Mouse (Mus musculus) hindbrain, embryonic 12.5 days (tissue): Measurements from ENCODE around the gene Herc2. TPM values are rescaled to one million over a fixed set of nuclear protein-coding genes. Genes with fewer than 3 reads are reported as not detected.
"Not testable (repeated sequence)": the region's sequence is repeated elsewhere in the genome, so short reads cannot be mapped to it uniquely, and the experiment has no call there.

Experiments
- ATAC-seq: fragments of 200-750 bp; cut with Nextera tagmentation; 2 replicates; pipeline ENCODE4 v1.8.0; 2017; ENCODE audit warnings: moderate TSS enrichment; ENCODE audit not compliant: low FRiP score
- H3K27ac ChIP-seq: fragments of 300-500 bp; sonication (generic); 2 replicates; pipeline ENCODE4 v1.5.1; 2016; ENCODE audit warnings: mild to moderate bottlenecking
- H3K27me3 ChIP-seq: fragments of 300-500 bp; sonication (generic); 2 replicates; pipeline ENCODE4 v1.6.1; 2016; ENCODE audit warnings: mild to moderate bottlenecking
- H3K36me3 ChIP-seq: fragments of 300-500 bp; sonication (generic); 2 replicates; pipeline ENCODE4 v1.6.1; 2016; ENCODE audit warnings: mild to moderate bottlenecking
- H3K4me1 ChIP-seq: fragments of 300-500 bp; sonication (generic); 2 replicates; pipeline ENCODE4 v1.6.1; 2016
- H3K4me2 ChIP-seq: fragments of 300-500 bp; sonication (generic); replicated peaks from 2 replicates; pipeline ENCODE4 v1.6.1; 2016; ENCODE audit warnings: mild to moderate bottlenecking
- H3K4me3 ChIP-seq: fragments of 300-500 bp; sonication (generic); 2 replicates; pipeline ENCODE4 v1.5.1; 2016; ENCODE audit warnings: mild to moderate bottlenecking
- H3K9ac ChIP-seq: fragments of 300-500 bp; sonication (generic); 2 replicates; pipeline ENCODE4 v1.6.1; 2016; ENCODE audit warnings: mild to moderate bottlenecking, moderate library complexity
- H3K9me3 ChIP-seq: fragments of 300-500 bp; sonication (generic); replicated peaks from 2 replicates; pipeline ENCODE4 v1.6.1; 2016; ENCODE audit warnings: mild to moderate bottlenecking
- WGBS: fragments of 180-500 bp; shearing (Covaris S2); methylation state at CpG from one replicate; pipeline ENCODE4 v1.1.7; 2016; 5-methylcytosine and 5-hydroxymethylcytosine counted together
- polyA plus RNA-seq: library from polyadenylated mRNA; unstranded; fragments of >200 nt; fragmentation: Nextera tagmentation; extraction: Ambion mirVana; gene quantifications from 2 replicates; pipeline ENCODE4 v1.2.1, GENCODE M21; 2016

Gene Herc2
- polyA plus RNA-seq, result 36.8 and 42.0 TPM in 2 replicates

DNA sequence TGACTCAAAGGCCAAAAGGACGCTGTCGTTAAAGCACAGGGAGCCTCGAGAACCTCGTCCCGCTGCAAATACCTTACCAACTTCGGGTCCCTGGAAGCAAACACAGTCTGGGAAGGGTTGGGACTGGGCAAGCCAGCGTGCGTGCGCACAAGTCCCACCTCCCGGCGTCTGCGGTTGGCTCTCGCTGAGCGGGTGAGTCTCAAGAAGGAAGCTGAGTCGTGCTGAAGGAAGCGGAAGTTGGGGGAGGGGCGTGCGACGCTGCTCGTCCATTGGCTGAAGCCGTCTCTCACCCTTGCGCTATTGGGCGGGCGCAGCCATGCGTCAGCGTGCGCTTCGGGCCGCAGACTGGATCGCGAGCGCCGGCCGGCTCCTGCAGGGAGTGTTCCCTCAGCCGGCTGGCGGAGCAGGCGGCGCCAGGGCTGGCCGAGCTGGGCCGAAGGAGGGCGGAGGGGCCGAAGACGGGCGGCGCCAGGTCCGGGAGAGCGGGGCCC lies at the start of gene Herc2:
Gene Herc2, plus strand, starts transcription at position 366 of the 491 bp plus-strand sequence.
- Histone ChIP-seq H3K9me3 (no peaks in the 10 kb centered on the region), H3K27ac (peak within 1 kb of the TSS; percentile 89), H3K36me3 (no peaks in the 10 kb centered on the region; the same call in 1 of the 2 replicates), H3K4me1 (peaks cover 15% of the 10 kb centered on the region), H3K27me3 (no peaks in the 10 kb centered on the region), H3K4me3 (peak within 1 kb of the TSS; percentile 83), H3K9ac (peak within 1 kb of the TSS; percentile 85), H3K4me2 (peak within 1 kb of the TSS; percentile 69)
- WGBS, result under 1% methylated on average over 45 of the region's 47 CpGs
- peak; percentile 100 for ATAC-seq

DNA sequence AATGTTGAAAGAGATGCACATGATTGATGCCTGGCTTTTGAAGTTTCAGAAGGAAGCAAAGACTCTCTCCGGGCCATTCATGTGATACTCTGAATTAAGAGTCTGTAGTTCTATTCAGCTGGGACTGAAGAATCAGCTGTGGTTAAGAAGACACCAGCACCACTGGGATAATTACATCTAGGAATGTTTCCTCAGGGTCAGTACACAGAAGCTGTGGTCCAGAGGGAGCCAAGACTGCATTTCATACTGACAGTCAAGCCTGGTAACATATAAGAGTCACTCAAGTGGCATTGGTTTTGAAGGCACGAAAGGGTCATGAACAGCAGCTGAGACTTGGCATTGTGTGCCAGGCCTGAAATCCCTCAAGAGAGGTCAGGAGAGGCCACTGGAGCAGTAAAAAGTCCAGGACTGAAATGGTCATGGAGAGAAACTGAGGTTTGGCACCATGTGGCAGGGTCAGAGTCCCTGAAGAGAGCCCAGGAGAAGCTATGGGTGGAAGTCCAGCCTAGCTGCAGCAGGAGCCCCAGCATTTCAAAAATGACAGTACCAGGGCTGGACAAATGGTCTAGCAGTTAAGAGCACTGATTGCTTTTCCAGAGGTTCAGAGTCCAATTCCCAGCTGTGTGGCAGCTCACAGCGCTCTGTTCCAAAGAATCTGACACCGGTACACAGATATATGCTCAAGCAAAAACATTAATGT lies 39.5 kb upstream of the Herc2 start:
- Histone ChIP-seq H3K27me3 (no peaks in the 10 kb centered on the region), H3K4me1 (no peaks in the 10 kb centered on the region), H3K4me2 (no peak overlapping the region), H3K9ac (no peak overlapping the region), H3K4me3 (no peak overlapping the region), H3K9me3 (no peaks in the 10 kb centered on the region), H3K36me3 (0 out of 2 replicates have a peak, but pooled peaks cover 2% of the 10 kb centered on the region), H3K27ac (no peak overlapping the region)
- 82% methylated on average over 4 of the region's 4 CpGs for WGBS
- ATAC-seq, result no peak

DNA sequence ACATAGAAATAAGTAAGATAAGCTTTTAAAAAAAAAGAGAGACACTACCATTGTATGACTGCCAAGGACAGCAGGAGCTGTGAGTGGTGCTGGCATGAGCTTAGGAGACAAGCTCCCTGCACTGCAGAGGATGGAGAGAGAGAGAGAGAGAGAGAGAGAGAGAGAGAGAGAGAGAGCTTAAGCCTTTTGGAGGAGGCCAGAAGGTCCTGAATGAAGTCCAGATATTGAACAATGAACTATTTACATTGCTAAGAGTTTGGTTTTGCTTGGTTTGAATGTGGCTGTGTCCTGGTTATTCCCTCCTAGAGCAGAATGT lies 39.0 kb upstream of the Herc2 start:
- no peak overlapping the region for H3K27ac ChIP-seq
- H3K4me1 ChIP-seq, result no peaks in the 10 kb centered on the region
- no peak overlapping the region for H3K9ac ChIP-seq
- no peak for ATAC-seq
- H3K27me3 ChIP-seq, result no peaks in the 10 kb centered on the region
- no peak overlapping the region for H3K4me2 ChIP-seq
- no peak overlapping the region for H3K4me3 ChIP-seq
- H3K9me3 ChIP-seq, result no peaks in the 10 kb centered on the region
- H3K36me3 ChIP-seq, result 0 out of 2 replicates have a peak, but pooled peaks cover 3% of the 10 kb centered on the region

DNA sequence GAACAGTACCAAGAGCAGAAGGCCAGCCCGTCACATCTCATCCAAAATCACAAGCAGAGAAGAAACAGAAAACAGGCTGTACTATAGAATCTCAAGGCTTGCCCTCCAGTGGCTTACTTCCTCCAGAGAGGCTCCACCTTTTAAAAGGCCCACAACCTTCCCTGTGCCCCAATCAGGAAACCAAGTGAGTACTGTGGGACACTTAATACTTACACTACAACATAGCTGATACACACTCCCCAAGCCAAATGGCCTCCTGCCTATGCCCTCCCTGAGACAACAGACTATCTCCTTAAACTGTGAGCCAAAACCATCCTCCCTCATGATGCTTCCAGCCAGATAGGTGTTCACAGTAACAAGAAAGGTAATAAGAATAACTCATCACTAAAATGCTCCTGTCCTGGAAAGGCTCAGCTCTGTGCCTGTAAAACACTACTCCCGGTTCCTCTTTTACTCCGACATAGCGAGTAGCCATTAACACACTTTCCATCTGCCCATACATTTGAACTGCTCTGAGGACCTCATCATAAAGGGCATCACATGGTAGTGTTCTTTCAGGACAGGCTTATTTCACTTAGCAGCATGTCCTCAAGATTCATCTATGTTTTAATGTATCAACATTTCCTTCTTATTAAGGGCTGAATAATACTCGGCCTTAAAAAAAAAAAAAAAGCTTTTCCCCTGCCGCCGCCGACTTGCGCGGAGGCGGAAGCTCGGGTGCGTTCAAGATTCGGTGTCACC lies 36.6 kb upstream of the Herc2 start:
- no peak for ATAC-seq
- WGBS, result 97% methylated on average over 14 of the region's 14 CpGs

DNA sequence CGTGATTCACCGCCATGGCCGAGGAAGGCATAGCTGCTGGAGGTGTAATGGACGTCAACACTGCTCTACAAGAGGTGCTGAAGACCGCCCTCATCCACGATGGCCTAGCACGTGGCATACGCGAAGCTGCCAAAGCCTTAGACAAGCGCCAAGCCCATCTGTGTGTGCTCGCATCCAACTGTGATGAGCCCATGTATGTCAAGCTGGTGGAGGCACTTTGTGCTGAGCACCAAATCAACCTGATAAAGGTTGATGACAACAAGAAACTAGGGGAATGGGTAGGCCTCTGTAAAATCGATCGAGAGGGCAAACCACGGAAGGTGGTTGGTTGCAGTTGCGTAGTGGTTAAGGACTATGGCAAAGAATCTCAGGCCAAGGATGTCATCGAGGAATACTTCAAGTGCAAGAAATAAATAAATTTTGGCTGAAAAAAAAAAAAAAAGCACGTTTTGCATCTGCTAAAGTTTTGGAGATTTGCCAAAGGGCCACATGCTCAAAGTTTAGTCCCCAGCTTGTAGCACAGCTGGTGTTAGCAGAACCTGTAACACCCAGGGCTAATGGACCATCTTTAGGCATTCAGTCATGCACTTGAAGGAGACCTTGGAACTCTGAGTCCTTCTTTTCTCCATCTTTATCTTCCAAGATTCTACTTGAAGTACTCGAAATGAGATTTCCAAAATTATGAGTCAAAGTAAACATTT lies 35.8 kb upstream of the Herc2 start:
- not testable (repeated sequence) for H3K9me3 ChIP-seq, H3K4me2 ChIP-seq, H3K36me3 ChIP-seq, H3K27ac ChIP-seq, H3K4me1 ChIP-seq, ATAC-seq, H3K9ac ChIP-seq, H3K4me3 ChIP-seq, H3K27me3 ChIP-seq
- WGBS, result 89% methylated on average over 8 of the region's 18 CpGs

More for the DNA sequence above, 36.6 kb upstream of the Herc2 start:
- Histone ChIP-seq H3K9ac (no peak overlapping the region), H3K27ac (no peak overlapping the region), H3K36me3 (0 out of 2 replicates have a peak, but pooled peaks cover 3% of the 10 kb centered on the region), H3K27me3 (no peaks in the 10 kb centered on the region), H3K4me2 (no peak overlapping the region), H3K9me3 (no peaks in the 10 kb centered on the region), H3K4me1 (no peaks in the 10 kb centered on the region), H3K4me3 (no peak overlapping the region)

DNA sequence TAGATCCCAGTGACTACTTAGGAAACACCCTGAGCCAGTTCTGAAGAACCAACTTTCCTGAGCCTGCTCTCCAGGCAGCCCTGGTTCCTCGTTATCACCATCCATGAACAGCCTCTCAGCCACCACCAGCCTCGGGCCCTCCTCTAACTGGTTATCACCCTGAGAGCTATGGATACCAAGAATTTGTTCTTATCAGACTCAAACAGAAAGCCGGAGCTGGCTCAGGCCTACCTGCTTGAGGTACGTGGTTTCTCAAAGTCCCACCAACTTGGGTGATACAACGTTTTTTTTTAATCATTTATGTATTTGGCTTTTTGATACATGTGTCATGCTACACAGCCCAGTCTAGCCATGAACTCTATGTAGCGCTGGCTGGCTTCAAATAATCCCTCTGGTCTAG lies 34.8 kb upstream of the Herc2 start:
- H3K36me3 ChIP-seq, result 0 out of 2 replicates have a peak, but pooled peaks cover 3% of the 10 kb centered on the region
- no peak overlapping the region for H3K4me2 ChIP-seq
- ATAC-seq, result no peak
- H3K27me3 ChIP-seq, result no peaks in the 10 kb centered on the region
- no peak overlapping the region for H3K27ac ChIP-seq
- WGBS, result 82% methylated on average over 6 of the region's 6 CpGs
- H3K4me3 ChIP-seq, result no peak overlapping the region
- no peaks in the 10 kb centered on the region for H3K9me3 ChIP-seq
- no peak overlapping the region for H3K9ac ChIP-seq
- H3K4me1 ChIP-seq, result peaks cover 3% of the 10 kb centered on the region; the same call in 1 of the 2 replicates

DNA sequence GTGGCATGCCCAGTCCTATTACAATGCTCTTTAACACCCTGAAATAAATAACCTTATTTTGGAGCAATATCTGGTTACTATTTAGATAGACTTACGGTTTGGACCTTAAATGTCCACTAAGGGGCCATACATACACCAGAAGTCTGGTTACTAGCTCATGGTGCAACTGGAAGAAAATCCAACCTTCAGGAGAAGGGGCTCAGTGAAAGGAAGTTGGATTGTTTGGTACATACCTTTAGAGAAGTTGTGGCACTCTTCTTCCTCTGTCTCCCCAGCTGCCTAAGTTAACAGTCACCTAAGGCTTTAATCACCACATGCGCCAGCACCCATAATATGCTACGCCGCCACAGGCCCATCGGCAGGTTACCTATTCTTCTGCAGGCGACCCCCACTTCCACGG lies 34.2 kb upstream of the Herc2 start:
- H3K9ac ChIP-seq, result no peak overlapping the region
- ATAC-seq, result no peak
- 95% methylated on average over 7 of the region's 7 CpGs for WGBS
- no peak overlapping the region for H3K4me2 ChIP-seq
- H3K27ac ChIP-seq, result no peak overlapping the region
- H3K4me3 ChIP-seq, result no peak overlapping the region
- H3K36me3 ChIP-seq, result 0 out of 2 replicates have a peak, but pooled peaks cover 3% of the 10 kb centered on the region
- no peaks in the 10 kb centered on the region for H3K9me3 ChIP-seq
- no peaks in the 10 kb centered on the region for H3K27me3 ChIP-seq
- peaks cover 3% of the 10 kb centered on the region; the same call in 1 of the 2 replicates for H3K4me1 ChIP-seq

DNA sequence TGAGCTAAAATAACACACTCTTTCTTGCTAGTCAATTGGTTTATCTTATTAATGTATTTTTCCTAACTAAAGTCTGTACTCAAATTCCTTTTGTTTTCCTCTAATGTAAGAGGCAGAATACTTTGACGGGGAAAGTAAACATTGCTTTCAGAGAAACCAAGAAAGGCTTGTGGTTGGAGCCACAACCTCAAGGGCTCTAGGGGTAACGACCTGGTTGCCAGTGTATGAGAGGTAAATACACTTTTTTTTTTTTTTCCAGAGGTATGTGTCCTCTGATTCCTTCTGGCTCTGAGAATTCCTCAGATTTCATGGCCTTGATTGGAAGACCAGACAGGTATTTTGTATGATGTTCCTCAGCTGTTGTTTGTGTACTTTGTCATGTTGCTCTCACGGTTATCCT lies 32.2 kb upstream of the Herc2 start:
- H3K9me3 ChIP-seq, result no peaks in the 10 kb centered on the region
- H3K4me2 ChIP-seq, result peak overlapping the region; percentile 59; the same call in 1 of the 2 replicates
- 0 out of 2 replicates have a peak, but pooled peaks cover 3% of the 10 kb centered on the region for H3K36me3 ChIP-seq
- H3K4me3 ChIP-seq, result no peak overlapping the region
- no peak for ATAC-seq
- H3K4me1 ChIP-seq, result peaks cover 3% of the 10 kb centered on the region; the same call in 1 of the 2 replicates
- no peak overlapping the region for H3K27ac ChIP-seq
- H3K27me3 ChIP-seq, result no peaks in the 10 kb centered on the region
- no peak overlapping the region for H3K9ac ChIP-seq
- 84% methylated on average over 3 of the region's 3 CpGs for WGBS

DNA sequence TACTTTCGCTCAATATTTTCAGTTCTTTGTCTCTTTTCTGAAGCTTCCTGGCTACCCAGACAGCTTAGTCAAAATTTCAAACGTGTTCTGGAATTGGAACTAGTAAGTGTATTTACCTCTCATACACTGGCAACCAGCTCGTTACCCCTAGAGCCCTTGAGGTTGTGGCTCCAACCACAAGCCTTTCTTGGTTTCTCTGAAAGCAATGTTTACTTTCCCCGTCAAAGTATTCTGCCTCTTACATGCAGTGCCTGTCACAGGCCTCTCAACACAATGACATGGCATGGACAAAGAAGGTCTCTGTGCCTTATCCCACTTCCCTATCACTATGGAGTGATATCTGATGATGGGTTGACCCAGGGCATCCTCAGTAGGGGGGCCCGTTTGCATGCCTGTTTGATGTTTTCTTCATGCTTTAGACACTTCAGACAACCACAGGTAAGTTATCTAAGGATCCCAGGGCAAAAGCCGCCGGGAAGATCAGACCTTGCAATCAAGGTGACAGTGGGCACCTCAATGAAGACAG lies 31.5 kb upstream of the Herc2 start:
- peak overlapping the region; percentile 84 for H3K27ac ChIP-seq

DNA sequence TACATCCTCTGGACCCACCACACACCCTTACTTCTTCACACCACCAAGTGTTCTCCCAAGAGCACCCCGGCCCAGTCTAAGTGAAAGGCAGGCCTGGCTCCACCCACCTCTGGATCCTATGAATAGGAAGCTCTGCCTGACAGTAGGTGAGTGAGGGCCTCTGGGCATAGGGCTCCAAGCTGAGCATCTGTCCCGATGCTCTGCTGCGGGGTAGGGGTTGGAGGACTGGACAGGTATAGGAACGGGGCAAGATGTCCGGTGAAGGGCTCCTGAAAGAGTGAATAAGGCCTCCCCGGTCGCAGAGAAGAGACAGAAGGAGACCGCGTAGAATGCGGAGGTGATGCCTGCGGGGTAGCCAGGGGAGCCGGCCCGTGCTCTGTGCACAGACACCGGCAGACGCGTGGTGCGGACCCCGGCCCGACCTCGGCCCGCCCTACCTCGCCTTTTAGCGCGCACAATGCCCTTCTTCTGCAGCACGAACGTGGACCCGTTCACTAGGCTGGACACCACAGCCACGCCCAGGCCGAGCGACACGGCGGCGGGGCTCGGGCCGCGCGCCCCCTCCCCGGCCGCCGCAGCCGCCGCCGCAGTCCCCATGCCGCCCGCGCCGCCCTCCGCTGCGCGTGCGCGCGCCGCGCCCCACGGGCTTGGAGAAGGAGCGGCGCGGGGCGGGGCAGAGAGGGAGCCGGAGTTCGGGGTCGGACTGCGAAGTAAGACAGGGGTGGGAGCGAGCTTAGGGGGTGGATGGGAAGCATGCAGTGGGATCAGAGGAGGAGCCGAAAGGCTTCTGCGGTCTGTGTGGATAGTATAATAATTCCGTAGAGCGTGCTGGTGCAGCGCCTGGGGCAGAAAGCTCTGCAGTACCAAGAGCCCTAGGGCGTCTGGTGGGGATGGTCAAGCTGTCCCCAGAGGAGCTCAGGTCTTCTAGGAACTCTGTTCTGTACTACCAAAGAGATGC lies 30.7 kb upstream of the Herc2 start:
- 0 out of 2 replicates have a peak, but pooled peaks cover 3% of the 10 kb centered on the region for H3K36me3 ChIP-seq
- under 1% methylated on average over 48 of the region's 71 CpGs for WGBS
- H3K4me1 ChIP-seq, result peaks cover 3% of the 10 kb centered on the region; the same call in 1 of the 2 replicates
- H3K4me2 ChIP-seq, result peak overlapping the region; percentile 59
- H3K27me3 ChIP-seq, result no peaks in the 10 kb centered on the region
- peak overlapping the region; percentile 84 for H3K27ac ChIP-seq
- no peaks in the 10 kb centered on the region for H3K9me3 ChIP-seq
- peak overlapping the region; percentile 70 for H3K4me3 ChIP-seq
- peak; percentile 95 for ATAC-seq
- H3K9ac ChIP-seq, result peak overlapping the region; percentile 86

More for the DNA sequence above, 31.5 kb upstream of the Herc2 start:
- peak overlapping the region; percentile 59 for H3K4me2 ChIP-seq
- 0 out of 2 replicates have a peak, but pooled peaks cover 3% of the 10 kb centered on the region for H3K36me3 ChIP-seq
- ATAC-seq, result peak; percentile 30
- H3K9me3 ChIP-seq, result no peaks in the 10 kb centered on the region
- H3K4me1 ChIP-seq, result peaks cover 3% of the 10 kb centered on the region; the same call in 1 of the 2 replicates
- 47% methylated on average over 7 of the region's 7 CpGs for WGBS
- peak overlapping the region; percentile 86 for H3K9ac ChIP-seq
- H3K4me3 ChIP-seq, result peak overlapping the region; percentile 70
- H3K27me3 ChIP-seq, result no peaks in the 10 kb centered on the region

DNA sequence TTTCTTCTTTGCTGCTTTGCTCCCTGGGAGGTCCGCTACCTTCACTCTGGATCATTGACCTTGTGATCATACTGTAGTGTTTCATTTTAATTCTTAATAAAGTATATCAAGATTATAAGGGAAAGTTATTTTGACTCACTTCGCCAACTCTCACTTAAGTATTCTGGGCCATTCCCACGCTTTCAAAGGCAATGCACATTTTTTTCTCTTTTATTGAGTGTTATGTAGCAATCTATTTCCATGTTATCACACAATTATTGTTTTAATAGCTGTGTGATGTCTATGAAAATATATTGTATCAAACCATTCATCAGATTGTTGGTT lies 30.1 kb upstream of the Herc2 start, which contains the start of gene Nipa1:
Gene Nipa1, minus strand, starts transcription at position 25 of the 324 bp plus-strand sequence.
- no peak for ATAC-seq
- H3K4me1 ChIP-seq, result peaks cover 3% of the 10 kb centered on the region; the same call in 1 of the 2 replicates
- peak within 1 kb of the TSS; percentile 84 for H3K27ac ChIP-seq
- WGBS, result 52% methylated on average over 3 of the region's 3 CpGs
- H3K27me3 ChIP-seq, result no peaks in the 10 kb centered on the region
- H3K9ac ChIP-seq, result peak within 1 kb of the TSS; percentile 86
- H3K36me3 ChIP-seq, result 0 out of 2 replicates have a peak, but pooled peaks cover 3% of the 10 kb centered on the region
- no peaks in the 10 kb centered on the region for H3K9me3 ChIP-seq
- H3K4me3 ChIP-seq, result peak within 1 kb of the TSS; percentile 70
- peak within 1 kb of the TSS; percentile 59 for H3K4me2 ChIP-seq
